Mouse (Mus musculus): ENCODE measurements around the gene Ctbp1. TPM values are rescaled to one million over a fixed set of nuclear protein-coding genes. Genes with fewer than 3 reads are reported as not detected.

The Ctbp1 gene
- total RNA-seq, 2 experiments from 2014 or later: 188 to 210 TPM

DNA sequence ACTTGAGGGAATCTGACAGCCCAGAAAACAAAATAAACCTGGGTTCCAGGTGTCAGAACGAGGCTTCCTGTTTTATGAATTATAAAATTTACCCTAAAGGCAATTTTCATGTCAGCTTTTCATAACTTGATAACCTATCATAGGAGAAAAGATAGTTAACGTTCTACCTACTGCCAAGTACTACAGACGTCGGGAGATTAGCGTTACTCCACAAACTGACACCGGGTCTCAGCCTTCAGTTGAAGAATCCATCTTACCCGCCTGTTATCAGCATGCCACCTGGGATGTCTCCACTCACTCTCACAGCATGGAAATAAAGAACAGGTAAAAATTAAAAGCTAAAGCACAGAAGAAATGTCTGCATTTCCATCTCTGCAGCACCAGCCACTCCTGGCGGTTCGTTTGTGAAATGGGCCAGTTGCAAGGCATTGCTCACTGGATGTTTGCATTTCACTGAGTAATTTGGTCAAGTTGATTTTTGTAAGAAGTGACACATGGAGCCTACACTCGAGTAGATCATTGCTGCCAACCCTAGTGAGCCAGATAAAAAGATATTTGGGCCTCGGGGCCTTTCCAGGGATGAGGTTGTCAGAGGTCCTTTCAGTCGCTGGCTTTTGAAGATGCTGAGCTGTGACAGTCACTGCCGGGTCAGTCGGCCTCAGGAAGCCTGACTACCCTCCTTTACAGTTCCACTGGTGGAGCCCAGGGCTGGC is 66.1 kb downstream of the Ctbp1 start:
- no peak for DNase-seq

GRCm38 (mm10) chr5:33207136-33207535 is 67.7 kb downstream of the Ctbp1 start:
- no peak for DNase-seq

GRCm38 (mm10) chr5:33206328-33206727 is 68.5 kb downstream of the Ctbp1 start:
- DNase-seq: no peak

DNA sequence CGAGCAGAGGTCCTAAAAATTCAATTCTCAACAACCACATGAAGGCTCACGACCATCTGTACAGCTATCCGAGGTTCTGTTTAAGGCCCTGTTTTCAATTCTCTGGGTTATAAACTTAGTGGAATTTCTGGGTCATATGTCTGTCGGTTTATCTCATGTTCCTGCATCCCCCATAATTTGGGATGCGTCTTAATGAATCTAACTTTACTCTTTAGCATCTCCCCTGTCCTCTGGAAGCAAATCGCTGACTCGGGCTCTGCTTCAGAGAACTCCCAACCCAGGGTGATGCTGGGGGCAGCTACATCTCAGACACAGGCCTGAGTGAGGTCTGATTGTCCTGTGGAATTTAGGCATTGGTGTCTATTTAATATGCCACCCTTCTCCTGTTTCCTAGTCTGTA is 70.5 kb downstream of the Ctbp1 start:
- no peak for DNase-seq

- DNase-seq: peak; percentile 46
Measured at GRCm38 (mm10) chr5:33203691-33204242, 71.0 kb downstream of the Ctbp1 start.

DNA sequence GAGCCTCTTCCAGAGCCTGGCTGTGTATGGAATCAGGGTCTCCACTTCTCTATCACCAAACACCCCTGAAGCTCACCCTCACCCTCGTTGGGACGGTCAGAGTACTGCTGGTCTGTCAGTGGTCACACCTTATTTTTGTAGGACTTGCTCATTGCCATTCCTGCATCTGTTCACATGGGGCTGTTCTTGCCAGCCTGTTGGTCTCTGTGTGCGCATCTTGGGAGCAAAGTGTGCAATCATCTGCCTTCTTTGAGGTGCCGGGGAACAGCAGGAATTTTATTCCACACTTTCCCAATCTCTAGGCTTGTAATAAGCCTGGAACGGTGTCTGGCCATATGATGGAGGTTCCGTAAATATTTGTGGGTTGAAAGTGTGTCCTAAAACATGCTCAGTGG is 71.6 kb downstream of the Ctbp1 start:
- no peak for DNase-seq

GRCm38 (mm10) chr5:33202516-33203170 is 72.2 kb downstream of the Ctbp1 start:
- DNase-seq: no peak

DNA sequence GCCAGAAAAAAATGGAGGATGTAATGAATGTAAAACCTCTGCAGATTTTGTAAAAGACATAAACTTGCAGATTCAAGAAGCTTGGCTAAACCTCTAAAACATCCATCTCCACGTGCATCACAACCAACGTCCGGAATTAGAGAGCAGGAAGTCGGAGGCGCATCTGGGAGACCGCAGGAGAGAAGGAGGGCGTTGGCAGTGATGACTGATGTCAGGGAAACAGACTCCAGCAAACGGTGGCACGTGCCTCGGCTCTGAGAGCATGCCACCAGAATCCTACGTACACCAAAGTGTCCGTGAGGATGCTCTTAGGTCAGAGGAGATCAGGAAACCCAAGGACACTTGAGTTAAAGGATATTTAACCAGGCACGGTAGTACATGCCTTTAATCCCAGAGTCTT is 73.1 kb downstream of the Ctbp1 start:
- DNase-seq: no peak

DNA sequence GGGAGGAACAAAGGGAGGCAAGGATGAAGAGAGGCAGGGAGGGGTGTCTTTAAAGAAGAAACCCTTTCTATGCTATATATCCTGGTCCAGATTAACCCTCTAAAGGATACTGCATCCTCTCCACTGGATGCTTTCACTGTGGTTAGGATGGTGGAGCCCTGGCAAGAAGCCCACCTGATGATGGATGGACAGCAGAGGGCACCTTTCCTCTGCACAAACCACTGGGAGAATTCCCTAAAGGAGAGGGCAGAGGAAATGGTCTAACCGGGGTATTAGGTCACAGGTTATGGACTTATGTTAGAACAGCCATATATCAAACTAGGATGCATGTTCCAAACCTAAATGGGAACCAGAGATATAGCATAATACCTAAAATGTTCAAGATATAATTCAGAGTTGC is 74.7 kb downstream of the Ctbp1 start:
- DNase-seq: no peak

Other genes with a start within 250 kb of the Ctbp1 start
- not detected for gene Slc5a1, start 170.8 kb downstream of the Ctbp1 start, total RNA-seq (2021)
- 1 to 10 TPM; 2.4 to 9.1 TPM for gene Spon2, start 56.5 kb downstream of the Ctbp1 start, total RNA-seq (2021)
- gene Maea, start 60.5 kb upstream of the Ctbp1 start, total RNA-seq (2021): 10 to 100 TPM; 54.1 to 59.0 TPM
- gene Uvssa, start 103.6 kb upstream of the Ctbp1 start, total RNA-seq (2021): 1 to 10 TPM; 2.1 to 2.8 TPM
- gene Nkx1-1, start 159.0 kb upstream of the Ctbp1 start, total RNA-seq (2021): not detected

Data from gastrocnemius, postnatal 25 days (tissue).